Mouse (Mus musculus) frontal cortex, postnatal 25 days (tissue): ENCODE measurements around the gene Gm21394.
"Not testable (repeated sequence)": the region's sequence is repeated elsewhere in the genome, so short reads cannot be mapped to it uniquely, and the experiment has no call there.

Experiments used
- DNase-seq, 2 experiments: peaks; one replicate each; pipeline ENCODE4 v3.0.0; 2022; ENCODE audit warnings: low spot score in 2 of 2

Gene Gm21394

DNA sequence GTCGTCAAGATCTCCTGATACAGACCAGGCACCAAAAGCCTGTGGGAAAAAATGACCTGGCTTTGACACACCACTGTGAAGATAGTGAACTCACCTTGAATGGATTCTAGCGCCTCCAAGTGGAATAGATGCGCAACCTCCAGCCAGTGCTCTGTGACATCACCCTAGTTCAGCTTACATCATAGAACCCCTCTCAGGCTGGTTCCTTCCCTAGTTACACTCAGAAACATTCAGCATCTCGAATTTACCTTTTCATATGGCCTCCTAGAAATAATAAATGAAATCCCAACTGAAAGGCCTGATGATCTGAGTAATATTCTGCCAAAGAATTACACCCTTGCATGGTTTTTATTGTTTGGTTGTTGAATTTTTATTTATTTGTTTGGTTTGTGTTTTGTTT lies at the start of gene Gm21394:
Gene Gm21394, minus strand, starts transcription at position 101 of the 400 bp plus-strand sequence.
- not testable (repeated sequence) for DNase-seq
